Mouse (Mus musculus): ENCODE measurements around the gene Smg6. TPM values are rescaled to one million over a fixed set of nuclear protein-coding genes. Genes with fewer than 3 reads are reported as not detected.

Gene Smg6
- polyA plus RNA-seq, 1 experiment = 25.3 TPM

DNA sequence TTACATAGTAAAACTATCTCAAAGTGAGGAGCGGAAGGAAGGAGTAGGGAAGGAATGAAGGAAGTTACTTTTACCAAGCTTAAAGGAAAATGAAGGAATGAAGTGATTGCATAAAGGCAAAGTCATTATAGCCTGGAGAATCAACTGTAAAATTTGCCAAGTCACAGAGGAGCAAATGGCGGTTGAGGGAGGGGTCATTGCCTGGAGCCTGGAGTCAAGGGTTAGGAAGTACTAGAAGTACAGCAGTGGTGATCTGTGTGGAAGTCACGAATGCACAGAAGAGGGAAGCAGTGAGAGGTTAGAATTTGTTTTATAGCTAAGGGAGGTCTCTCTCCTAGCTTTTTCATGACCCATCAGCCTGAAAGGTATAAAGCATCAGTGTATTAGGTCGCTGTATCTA, 205.7 kb downstream of the Smg6 start:
- H3K4me3 ChIP-seq (ENCODE audit: low read depth, low read length) = no peak overlapping the region

DNA sequence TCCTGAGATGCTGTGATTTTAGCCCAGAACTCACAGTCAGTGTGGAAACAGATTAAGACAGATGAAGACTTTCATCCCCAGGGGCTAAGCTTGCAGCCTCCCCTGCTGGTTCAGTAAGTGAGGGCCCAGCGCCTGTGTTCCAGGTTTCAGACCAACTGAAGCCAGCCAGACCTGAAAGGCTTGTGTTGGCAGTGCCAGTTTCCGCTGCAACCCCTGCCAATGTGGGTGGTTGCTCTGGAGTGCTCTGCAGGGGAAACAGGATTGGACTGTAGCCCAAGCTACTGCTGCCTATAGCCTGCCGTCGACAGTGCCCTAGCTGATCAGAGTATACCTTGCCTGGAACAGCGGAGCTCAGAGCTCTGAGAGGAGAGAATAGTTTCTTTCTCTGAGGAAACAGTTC, 206.7 kb downstream of the Smg6 start:
- H3K27ac ChIP-seq (ENCODE audit: insufficient read depth, low read length) = no peak overlapping the region
- no peaks in the 10 kb centered on the region for H3K27me3 ChIP-seq (ENCODE audit: control insufficient read depth, insufficient read depth, low read length, poor library complexity, severe bottlenecking)
- H3K9me3 ChIP-seq (replicated peaks; ENCODE audit: control insufficient read depth, insufficient read depth, low read length, poor library complexity, severe bottlenecking) = no peaks in the 10 kb centered on the region
- H3K4me1 ChIP-seq (ENCODE audit: control insufficient read depth, insufficient read depth, low read length) = no peaks in the 10 kb centered on the region
- TF ChIP-seq EP300 (IDR thresholded peaks at IDR 0.05; ENCODE audit: insufficient read depth, low read depth, low read length) (no peak), POLR2A (IDR thresholded peaks at IDR 0.05; ENCODE audit: insufficient read depth, low read length) (no peak), CTCF (IDR thresholded peaks at IDR 0.05; ENCODE audit: low read depth, low read length) (no peak)
- H3K36me3 ChIP-seq (ENCODE audit: control insufficient read depth, insufficient read depth, low read length, poor library complexity, severe bottlenecking) = no peaks in the 10 kb centered on the region
- H3K9ac ChIP-seq (ENCODE audit: low read depth, poor library complexity, severe bottlenecking) = no peak overlapping the region
- H3K4me3 ChIP-seq (ENCODE audit: low read depth, low read length) = no peak overlapping the region

More for the DNA sequence above, 205.7 kb downstream of the Smg6 start:
- Histone ChIP-seq H3K27ac (ENCODE audit: insufficient read depth, low read length) (no peak overlapping the region), H3K9me3 (replicated peaks; ENCODE audit: control insufficient read depth, insufficient read depth, low read length, poor library complexity, severe bottlenecking) (no peaks in the 10 kb centered on the region), H3K36me3 (ENCODE audit: control insufficient read depth, insufficient read depth, low read length, poor library complexity, severe bottlenecking) (no peaks in the 10 kb centered on the region), H3K4me1 (ENCODE audit: control insufficient read depth, insufficient read depth, low read length) (no peaks in the 10 kb centered on the region), H3K9ac (ENCODE audit: low read depth, poor library complexity, severe bottlenecking) (no peak overlapping the region), H3K27me3 (ENCODE audit: control insufficient read depth, insufficient read depth, low read length, poor library complexity, severe bottlenecking) (no peaks in the 10 kb centered on the region)
- no peak for TF ChIP-seq EP300 (IDR thresholded peaks at IDR 0.05; ENCODE audit: insufficient read depth, low read depth, low read length)
- TF ChIP-seq CTCF (IDR thresholded peaks at IDR 0.05; ENCODE audit: low read depth, low read length) = no peak
- TF ChIP-seq POLR2A (IDR thresholded peaks at IDR 0.05; ENCODE audit: insufficient read depth, low read length) = no peak

DNA sequence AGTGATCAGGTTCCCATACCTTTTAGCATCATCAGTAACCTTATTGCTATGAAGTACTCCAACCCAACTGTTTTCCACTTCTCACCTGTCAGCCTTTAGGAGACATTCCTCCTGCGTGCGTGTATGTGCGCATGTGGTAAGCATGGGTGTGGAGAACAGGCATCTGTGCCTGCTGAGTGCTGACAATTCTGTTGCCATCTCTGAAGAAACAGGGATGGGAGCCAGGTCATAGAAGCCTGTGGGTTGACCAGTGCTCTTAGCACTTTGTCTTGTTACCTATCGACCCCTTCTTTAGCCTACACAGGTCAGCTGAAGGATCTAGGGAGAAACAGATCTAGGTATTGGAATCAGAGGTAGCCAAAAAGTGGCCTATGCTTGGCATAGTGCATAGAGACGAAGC, 207.8 kb downstream of the Smg6 start:
- Histone ChIP-seq H3K27ac (ENCODE audit: insufficient read depth, low read length) (no peak overlapping the region), H3K36me3 (ENCODE audit: control insufficient read depth, insufficient read depth, low read length, poor library complexity, severe bottlenecking) (no peaks in the 10 kb centered on the region), H3K9me3 (replicated peaks; ENCODE audit: control insufficient read depth, insufficient read depth, low read length, poor library complexity, severe bottlenecking) (no peaks in the 10 kb centered on the region), H3K4me3 (ENCODE audit: low read depth, low read length) (no peak overlapping the region), H3K27me3 (ENCODE audit: control insufficient read depth, insufficient read depth, low read length, poor library complexity, severe bottlenecking) (no peaks in the 10 kb centered on the region), H3K9ac (ENCODE audit: low read depth, poor library complexity, severe bottlenecking) (no peak overlapping the region), H3K4me1 (ENCODE audit: control insufficient read depth, insufficient read depth, low read length) (no peaks in the 10 kb centered on the region)
- TF ChIP-seq POLR2A (IDR thresholded peaks at IDR 0.05; ENCODE audit: insufficient read depth, low read length) = no peak
- no peak for TF ChIP-seq EP300 (IDR thresholded peaks at IDR 0.05; ENCODE audit: insufficient read depth, low read depth, low read length)
- no peak for TF ChIP-seq CTCF (IDR thresholded peaks at IDR 0.05; ENCODE audit: low read depth, low read length)

DNA sequence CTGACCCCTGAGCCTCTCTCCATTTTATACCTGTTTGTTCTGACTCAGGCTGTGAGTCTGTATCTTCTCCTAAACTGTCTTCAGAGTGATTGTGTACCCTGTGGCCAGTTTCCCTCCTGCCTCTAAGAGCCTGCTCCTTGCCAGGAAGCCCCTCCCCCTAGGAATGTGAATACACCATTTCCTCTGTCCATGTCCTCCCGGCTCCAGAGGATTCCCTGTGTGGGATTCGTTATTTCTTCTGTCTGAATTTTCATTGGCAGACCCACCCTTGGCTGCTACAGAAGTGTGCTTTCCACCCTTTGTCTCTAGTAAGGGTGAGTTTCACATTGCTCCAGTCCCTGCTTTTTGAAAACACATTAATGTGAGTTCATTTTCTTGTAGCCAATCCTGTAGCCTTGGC, 208.3 kb downstream of the Smg6 start:
- Histone ChIP-seq H3K4me1 (ENCODE audit: control insufficient read depth, insufficient read depth, low read length) (no peaks in the 10 kb centered on the region), H3K27ac (ENCODE audit: insufficient read depth, low read length) (no peak overlapping the region)

DNA sequence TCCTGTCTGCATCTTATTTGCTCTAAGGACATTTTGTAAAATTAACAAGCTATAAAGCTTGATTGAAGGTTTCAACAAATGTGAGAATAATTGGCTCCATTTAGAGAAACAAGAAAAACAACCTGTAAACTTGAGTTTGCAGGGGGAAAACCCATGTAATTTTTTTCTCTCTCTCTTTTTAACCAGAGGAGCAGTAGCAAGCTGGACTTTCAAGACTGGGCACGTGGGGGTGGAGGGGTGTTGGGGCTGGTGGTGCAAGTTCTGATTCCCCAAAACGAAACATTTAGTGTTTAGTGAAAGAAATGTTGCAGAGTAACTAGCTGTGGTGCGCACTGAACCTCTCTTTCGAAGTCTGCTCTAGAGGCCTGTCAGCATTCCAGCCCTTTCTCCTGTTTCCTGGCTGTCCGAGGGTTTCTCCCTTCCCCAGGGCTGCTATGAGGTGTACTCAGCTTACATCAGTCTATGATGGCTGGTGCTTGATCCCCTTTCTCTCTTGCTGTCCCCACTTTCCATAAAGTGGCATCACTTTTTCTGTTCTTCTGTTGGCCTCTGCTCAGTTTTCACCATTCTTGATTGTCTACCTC, 209.0 kb downstream of the Smg6 start:
- H3K4me3 ChIP-seq (ENCODE audit: low read depth, low read length) = no peak overlapping the region
- no peak overlapping the region for H3K27ac ChIP-seq (ENCODE audit: insufficient read depth, low read length)
- H3K4me1 ChIP-seq (ENCODE audit: control insufficient read depth, insufficient read depth, low read length) = no peaks in the 10 kb centered on the region

More for the DNA sequence above, 208.3 kb downstream of the Smg6 start:
- TF ChIP-seq EP300 (IDR thresholded peaks at IDR 0.05; ENCODE audit: insufficient read depth, low read depth, low read length) (no peak), CTCF (IDR thresholded peaks at IDR 0.05; ENCODE audit: low read depth, low read length) (no peak), POLR2A (IDR thresholded peaks at IDR 0.05; ENCODE audit: insufficient read depth, low read length) (no peak)
- Histone ChIP-seq H3K9me3 (replicated peaks; ENCODE audit: control insufficient read depth, insufficient read depth, low read length, poor library complexity, severe bottlenecking) (no peaks in the 10 kb centered on the region), H3K4me3 (ENCODE audit: low read depth, low read length) (no peak overlapping the region), H3K36me3 (ENCODE audit: control insufficient read depth, insufficient read depth, low read length, poor library complexity, severe bottlenecking) (no peaks in the 10 kb centered on the region), H3K27me3 (ENCODE audit: control insufficient read depth, insufficient read depth, low read length, poor library complexity, severe bottlenecking) (no peaks in the 10 kb centered on the region), H3K9ac (ENCODE audit: low read depth, poor library complexity, severe bottlenecking) (no peak overlapping the region)

DNA sequence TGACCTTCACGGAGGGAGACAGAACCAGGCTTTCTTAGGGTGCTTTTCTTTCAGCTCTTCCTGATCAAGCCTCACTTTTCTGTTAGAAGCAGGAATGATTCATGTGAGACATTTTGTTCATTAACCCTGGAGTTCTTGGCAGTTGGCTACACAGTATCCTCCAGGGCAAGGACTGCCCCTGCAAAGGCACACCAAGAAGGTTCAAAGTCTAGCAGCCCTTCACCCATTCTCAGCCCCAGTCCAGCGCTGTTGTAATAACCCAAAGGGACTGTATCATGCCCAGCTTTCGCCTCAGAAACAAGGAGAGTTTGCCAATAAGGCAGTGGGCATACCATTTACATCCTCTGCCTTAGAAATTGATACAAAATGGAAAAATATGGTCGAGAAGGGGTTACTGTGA, 209.7 kb downstream of the Smg6 start:
- Histone ChIP-seq H3K27ac (ENCODE audit: insufficient read depth, low read length) (no peak overlapping the region), H3K4me3 (ENCODE audit: low read depth, low read length) (no peak overlapping the region), H3K36me3 (ENCODE audit: control insufficient read depth, insufficient read depth, low read length, poor library complexity, severe bottlenecking) (no peaks in the 10 kb centered on the region), H3K9ac (ENCODE audit: low read depth, poor library complexity, severe bottlenecking) (no peak overlapping the region), H3K9me3 (replicated peaks; ENCODE audit: control insufficient read depth, insufficient read depth, low read length, poor library complexity, severe bottlenecking) (no peaks in the 10 kb centered on the region), H3K4me1 (ENCODE audit: control insufficient read depth, insufficient read depth, low read length) (no peaks in the 10 kb centered on the region), H3K27me3 (ENCODE audit: control insufficient read depth, insufficient read depth, low read length, poor library complexity, severe bottlenecking) (no peaks in the 10 kb centered on the region)
- TF ChIP-seq EP300 (IDR thresholded peaks at IDR 0.05; ENCODE audit: insufficient read depth, low read depth, low read length) = no peak
- TF ChIP-seq CTCF (IDR thresholded peaks at IDR 0.05; ENCODE audit: low read depth, low read length) = no peak
- no peak for TF ChIP-seq POLR2A (IDR thresholded peaks at IDR 0.05; ENCODE audit: insufficient read depth, low read length)

More for the DNA sequence above, 209.0 kb downstream of the Smg6 start:
- H3K27me3 ChIP-seq (ENCODE audit: control insufficient read depth, insufficient read depth, low read length, poor library complexity, severe bottlenecking) = no peaks in the 10 kb centered on the region
- H3K9ac ChIP-seq (ENCODE audit: low read depth, poor library complexity, severe bottlenecking) = no peak overlapping the region
- TF ChIP-seq CTCF (IDR thresholded peaks at IDR 0.05; ENCODE audit: low read depth, low read length) (no peak), EP300 (IDR thresholded peaks at IDR 0.05; ENCODE audit: insufficient read depth, low read depth, low read length) (no peak), POLR2A (IDR thresholded peaks at IDR 0.05; ENCODE audit: insufficient read depth, low read length) (no peak)
- H3K36me3 ChIP-seq (ENCODE audit: control insufficient read depth, insufficient read depth, low read length, poor library complexity, severe bottlenecking) = no peaks in the 10 kb centered on the region
- H3K9me3 ChIP-seq (replicated peaks; ENCODE audit: control insufficient read depth, insufficient read depth, low read length, poor library complexity, severe bottlenecking) = no peaks in the 10 kb centered on the region

Measured in ES-Bruce4 (cell line).